Mouse (Mus musculus) cerebellum, postnatal 25 days (tissue): ENCODE data around the gene Zfp383.
"Not testable (repeated sequence)": the region's sequence is repeated elsewhere in the genome, so short reads cannot be mapped to it uniquely, and the experiment has no call there.

ENCODE experiments used
- DNase-seq, 2 experiments: peaks; one replicate each; pipeline ENCODE4 v3.0.0; 2021; ENCODE audit warnings: mixed read lengths in 2 of 2

Gene Zfp383

DNA sequence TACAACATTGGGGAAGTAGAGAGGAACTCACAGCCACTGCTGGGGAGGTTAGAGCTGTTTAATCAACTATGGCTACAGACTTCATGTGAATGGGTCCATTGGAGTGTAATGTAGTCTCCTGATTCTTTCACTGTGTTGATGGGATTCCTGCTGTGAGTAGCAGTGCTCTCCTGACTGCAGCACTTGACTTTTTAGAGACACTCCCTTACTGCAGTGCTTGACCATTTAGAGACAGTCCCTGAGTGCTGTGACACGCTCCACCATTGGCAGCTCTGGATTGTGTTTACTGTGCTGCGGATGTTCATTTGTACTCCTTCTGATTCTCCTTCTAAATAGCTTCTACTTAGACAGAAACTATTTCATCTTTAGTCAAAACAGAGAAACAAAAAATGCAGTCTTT, 34.7 kb downstream of the Zfp383 start:
- no peak for DNase-seq

DNA sequence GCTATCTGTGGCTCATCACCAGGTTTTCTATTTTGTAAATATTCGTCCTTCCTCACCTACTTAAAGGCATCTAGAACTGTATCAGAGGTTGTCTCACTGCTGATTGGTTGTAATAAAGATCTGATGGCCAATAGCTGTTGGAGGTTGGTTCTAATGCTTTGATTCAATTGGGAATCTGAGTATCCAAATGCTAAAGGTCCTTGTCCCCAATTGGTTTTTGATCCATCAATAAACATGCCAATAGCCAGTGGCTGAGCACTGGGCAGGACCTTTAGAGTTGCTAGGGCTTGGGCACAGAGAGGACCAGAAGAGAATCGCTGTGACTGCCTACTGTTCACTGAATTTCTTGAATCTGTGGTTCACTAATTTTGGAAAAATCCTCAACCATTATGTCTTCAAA, 35.7 kb downstream of the Zfp383 start:
- DNase-seq = no peak

DNA sequence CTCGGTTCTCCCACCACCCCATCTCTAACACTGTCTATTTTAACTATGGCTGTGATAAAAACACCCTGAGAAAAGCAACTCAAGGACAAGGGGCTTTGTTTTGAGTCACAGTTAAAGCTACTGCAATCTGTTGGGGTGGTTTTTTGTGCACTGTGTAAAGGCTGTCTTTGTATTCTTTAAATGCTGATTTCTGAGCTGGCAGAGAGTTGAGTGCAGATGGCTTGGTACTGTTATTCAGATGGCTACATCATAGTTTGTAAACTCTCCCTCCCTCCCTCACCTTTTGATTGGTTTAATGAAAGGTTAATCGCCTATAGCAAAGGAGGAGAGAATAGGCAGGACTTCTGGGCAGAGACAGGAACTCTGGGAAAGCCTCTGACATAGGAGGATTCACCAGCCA, 36.2 kb downstream of the Zfp383 start:
- DNase-seq = no peak

DNA sequence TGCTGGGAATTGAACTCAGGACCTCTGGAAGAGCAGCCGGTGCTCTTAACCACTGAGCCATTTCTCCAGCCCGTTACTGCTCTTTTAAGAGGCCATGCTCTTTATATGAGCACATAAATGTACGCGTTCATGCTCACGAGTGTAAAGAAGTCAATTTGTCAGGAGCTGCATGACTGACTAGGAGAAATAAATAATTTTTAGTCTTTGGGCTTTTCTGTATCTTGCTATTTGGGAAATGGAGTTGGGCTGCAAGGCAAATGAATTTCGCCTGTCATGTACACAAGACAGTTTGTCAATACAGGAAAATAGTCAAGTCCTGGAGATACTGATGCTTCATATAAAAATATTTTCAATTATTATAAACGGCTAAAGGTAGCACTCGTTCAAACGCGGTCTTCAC, 45.1 kb downstream of the Zfp383 start:
- DNase-seq = no peak

DNA sequence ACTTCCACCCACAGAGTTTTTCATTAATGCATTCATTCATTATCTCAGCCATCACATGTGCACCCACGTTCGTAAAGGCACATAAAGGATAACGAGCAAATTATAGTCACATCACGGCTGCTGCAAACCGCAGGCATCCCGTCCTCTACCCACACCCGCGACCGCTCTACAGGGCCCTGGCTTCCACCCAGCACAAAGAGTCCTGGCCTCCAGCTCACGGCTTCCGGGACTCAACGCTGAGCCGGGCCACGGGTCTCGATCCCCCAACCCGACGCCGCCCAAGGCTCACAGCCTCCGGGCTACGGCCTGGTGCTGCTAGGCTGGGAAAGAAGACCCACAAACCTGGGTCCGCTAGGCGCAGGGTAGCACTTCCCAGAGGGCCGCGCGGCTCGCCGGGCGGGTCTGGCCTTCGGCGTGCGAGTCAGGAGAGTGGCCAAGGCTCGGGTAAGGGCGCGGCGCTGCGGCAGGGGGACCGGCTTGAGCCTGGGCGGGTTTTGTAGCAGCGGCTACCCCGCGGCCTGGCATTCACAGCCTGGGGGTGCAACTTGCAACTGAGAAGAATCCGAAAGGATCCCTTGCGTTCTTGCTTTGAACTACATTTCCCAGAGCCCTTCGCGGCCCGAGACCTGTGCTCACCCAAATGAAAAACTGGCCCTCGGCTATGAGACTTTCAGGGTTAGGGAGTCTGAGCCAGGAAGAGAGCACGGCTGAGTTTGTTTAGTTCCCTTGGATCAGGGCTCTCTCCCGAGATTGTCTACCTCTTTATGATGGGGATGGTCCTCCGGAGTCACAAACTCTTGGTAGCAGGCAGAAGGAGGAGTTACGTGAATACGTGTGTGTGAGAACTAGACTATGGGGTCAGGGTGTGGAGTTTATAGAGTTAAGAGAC, 45.7 kb downstream of the Zfp383 start, which contains the start of gene Zfp74:
Zfp74 (minus strand) TSS at position 577 of the 889 bp plus-strand sequence.
- peak; percentile 86 to 87 for DNase-seq

DNA sequence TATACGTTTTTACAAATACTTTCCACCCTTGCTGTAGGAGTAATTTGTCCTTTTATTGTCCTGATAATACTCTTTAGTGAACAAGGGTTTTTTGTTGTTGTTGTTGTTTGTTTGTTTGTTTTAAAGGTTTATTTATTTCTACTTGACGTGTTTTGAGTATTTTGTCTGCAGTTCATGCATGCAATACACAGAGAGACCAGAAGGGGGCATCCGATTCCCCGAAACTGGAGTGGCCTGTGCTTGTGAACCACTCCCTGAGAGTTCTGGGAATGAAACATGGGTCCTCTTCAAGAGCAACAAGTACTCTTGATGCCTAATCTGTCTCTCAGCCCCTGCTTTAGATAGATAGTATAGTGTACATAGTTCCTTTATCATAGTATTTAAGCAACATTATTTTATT, 46.7 kb downstream of the Zfp383 start:
- DNase-seq = peak; percentile 15 to 59

DNA sequence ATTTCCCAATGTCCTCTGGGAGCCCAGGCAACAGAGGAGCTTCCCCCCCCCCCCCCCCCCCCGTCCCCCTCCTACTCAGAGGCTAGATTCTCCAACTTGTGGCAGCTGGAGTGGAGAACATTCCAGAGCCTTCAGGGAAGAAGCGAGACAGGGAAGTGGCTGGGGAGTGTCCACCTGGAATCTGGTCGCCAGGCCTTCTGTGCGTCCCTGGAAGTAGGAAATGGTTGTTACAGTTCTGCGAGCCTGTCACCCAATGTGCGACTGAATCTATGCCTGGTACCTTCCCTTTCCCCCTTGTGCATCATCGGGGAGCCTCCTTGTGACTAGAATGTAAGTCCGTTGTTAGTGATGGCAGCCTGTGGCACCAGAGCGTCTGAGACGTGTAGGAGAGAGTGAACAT, 48.2 kb downstream of the Zfp383 start:
- DNase-seq = no peak

DNA sequence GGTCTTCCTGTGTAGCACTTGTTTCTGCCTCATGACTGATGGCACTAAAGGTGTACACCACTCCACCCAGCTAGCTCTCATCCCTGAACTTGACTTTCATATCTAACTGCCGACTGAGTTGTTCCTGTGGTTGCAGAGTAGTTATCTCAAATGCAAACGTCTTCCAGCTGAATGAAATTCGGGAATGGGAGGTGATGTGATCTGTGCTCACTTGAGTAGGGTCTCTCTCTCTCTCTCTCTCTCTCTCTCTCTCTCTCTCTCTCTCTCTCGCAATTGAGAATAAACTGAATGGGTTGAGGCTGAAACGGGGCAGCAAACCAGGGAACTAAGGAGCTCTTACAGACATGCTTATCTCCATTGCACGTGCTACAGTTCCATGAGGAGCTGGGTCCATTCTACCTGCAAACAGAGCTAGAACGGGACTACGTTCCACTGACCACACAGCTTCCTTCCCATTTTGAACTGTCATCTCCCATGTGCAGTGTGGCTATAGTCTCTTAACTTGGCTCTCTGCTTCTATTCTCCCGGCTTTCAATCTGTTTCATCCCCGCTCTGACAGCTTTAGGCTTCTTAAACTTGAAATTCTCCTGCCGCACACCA, 50.2 kb downstream of the Zfp383 start:
- no peak for DNase-seq

DNA sequence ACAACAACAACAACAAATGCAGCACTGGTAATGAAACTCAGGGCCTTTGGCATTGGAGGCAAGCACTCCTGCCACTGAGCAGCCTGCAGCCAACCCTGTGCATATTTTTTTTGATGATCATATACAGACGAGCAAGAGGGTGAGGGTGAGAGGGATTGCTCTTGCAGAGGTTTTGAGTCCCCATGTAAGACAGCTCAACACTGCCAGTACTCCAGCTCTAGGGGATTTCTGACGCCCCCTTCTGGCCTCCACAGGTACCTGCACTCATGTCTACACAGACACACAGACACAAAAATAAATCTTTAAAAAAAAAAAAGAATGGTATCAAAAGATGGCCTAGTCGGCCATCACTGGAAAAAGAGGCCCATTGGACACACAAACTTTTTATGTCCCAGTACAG, 51.0 kb downstream of the Zfp383 start:
- no peak for DNase-seq

DNA sequence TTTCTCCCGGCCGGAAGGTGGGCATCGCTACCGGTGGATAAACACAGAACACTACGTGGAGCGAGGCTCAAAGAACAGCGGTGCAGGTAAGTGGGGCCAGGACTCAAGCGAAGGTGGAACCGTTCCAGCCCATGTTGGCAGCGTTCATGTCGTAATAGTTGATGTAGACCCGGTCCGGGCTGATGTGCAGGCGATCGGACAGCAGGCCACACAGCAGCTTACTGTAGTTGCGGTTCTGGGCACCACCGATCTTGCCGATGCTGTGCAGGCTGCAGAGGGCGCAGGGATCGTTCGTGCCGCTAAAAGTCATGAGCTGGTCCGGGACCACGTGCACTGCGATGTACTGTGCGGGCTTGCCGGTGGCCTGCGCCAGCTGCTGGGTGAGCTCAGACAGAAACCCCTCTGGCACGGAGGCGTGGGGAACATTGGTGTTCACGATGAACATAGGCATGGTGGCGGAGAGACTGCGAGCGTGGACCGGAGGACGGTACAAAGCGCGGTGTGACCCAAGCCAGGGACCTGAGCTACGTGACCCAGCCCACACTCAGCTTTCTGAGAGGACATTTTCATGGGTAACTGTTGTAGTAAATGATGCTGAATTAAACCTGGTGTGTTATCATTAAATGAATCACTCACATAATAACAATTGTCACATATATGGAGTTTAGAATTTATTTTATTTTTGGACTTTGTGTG, 57.2 kb downstream of the Zfp383 start:
- not testable (repeated sequence) for DNase-seq
